Mouse (Mus musculus): ENCODE results near the gene Btbd35f6.
"Not testable (repeated sequence)": the region's sequence is repeated elsewhere in the genome, so short reads cannot be mapped to it uniquely, and the experiment has no call there.

Gene Btbd35f6

DNA sequence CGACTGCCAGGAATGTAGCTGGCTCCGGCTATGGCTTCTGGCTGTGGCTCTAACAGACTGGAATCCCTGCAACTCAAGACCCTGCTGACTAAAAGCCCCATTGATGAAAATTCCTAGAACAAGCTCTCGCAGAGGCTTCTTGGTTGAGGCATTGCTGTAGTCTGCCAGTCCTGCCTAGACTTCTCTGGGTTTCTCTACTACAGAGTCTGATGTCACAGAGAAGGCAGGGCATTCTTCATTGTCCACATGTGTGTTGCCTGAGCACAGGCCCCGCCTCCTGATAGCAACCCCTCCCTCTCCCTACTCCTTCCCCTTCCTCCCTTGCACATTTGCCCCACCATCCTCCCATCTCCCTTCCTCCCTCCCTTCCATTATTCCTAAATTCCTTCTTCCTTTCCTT, at the start of gene Btbd35f6:
Gene Btbd35f6 (minus strand): TSS at position 101 of the 400 bp plus-strand sequence.
- not testable (repeated sequence) for DNase-seq

DNA sequence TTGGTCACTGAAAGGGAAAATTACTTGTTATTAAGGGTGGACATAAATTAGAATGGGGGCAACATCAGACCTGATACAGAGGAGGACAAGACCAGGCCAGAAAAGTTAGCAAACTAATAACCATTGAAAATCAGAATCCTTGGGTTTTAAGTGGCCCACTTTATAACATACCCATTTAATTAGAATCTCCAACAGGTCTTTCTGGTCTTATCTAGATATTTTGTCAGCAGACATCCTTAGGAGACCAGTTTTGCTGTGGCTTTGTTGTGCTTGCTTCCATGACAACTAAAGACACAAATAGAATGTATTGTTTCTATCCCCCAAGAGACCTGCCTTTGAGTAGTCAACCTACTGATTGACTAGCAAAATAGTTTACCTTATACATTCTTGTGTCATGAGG, 30.4 kb upstream of the Btbd35f6 start, which contains the start of gene Gm21870:
Gene Gm21870 (minus strand): TSS at position 101 of the 400 bp plus-strand sequence.
- DNase-seq = not testable (repeated sequence)

DNA sequence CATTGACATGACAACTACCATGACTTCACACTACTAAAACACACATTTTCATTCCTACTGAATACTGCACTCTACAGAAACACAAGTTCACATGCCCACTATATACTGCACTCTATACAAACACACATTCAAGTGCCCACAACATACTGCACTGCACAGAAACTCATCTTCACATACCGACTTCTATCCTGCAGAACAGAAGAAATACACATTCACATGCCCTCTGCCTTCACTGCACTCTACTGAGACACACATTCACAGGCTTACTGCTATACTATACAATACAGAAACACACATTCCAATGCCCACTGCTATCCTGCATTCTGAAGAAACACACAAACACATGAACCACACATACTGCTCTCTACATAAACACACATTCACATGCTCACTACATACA, 26.1 kb downstream of the Btbd35f6 start:
- not testable (repeated sequence) for DNase-seq

DNA sequence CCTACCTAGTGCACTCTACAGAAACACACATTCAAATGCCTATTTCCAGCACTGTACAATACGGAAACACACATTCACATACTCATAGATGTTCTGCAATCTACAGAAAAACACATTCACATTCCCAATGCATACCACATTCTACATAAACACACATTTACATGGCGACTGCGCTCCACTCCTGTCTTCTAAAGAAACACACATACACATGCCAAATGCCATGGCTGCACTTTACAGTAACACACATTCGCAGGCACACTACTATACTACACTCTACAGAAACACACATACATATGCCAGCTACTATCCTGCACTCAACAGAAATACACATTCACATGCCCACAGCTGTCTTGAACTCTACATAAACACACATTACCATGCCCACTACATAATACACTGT, 28.1 kb downstream of the Btbd35f6 start:
- not testable (repeated sequence) for DNase-seq

DNA sequence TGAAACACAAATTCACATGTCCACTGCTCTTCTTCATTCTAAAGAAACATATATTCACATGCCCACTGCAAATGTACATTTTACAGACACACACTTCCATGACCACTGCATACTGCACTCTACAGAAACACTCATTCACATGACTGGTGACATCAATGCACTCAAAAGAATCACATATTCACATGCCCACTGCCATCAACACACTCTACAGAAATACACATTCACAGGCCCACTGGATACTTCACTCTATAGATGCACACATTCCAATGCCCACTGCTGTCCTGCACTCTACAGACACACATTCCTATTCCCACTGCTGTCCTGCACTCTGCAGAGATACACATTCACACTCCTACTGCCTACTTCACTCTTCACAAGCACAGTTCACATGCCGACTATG, 30.0 kb downstream of the Btbd35f6 start:
- not testable (repeated sequence) for DNase-seq

DNA sequence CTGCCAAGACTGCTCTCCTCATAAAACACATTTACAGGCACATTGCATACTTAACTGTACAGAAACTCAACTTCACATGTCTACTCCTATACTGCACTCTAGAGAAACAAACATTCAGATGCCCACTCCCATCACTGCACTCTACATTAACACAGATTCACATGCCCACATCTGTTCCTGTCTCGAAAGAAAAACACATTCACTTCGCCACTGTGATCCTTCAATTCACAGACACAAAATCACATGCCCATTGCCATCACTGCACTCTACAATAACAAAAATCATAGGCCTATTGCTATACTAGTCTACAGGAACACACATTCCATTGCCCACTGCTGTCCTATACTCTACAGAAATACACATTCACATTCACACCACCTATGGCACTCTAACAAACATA, 30.9 kb downstream of the Btbd35f6 start:
- not testable (repeated sequence) for DNase-seq
